Mouse (Mus musculus) MEL (cell line): Measurements from ENCODE around the gene Dlgap1. TPM values are rescaled to one million over a fixed set of nuclear protein-coding genes. Genes with fewer than 3 reads are reported as not detected.

Experiments used
- DNase-seq: peaks from one replicate; pipeline ENCODE4 v3.0.0; 2011; ENCODE audit warnings: low read depth, low spot score
- H3K27ac ChIP-seq: 2 replicates; pipeline ENCODE4 v1.5.1; 2012; ENCODE audit warnings: low read depth, mild to moderate bottlenecking, control low read depth, low read length, moderate library complexity; ENCODE audit not compliant: control insufficient read depth
- H3K27me3 ChIP-seq, 2 experiments: fragments of 150-350 bp in 1 of 2; sonication (generic) in 1 of 2; 2 replicates each; pipeline ENCODE4 v1.6.1; 2012; ENCODE audit warnings: low read length in 2 of 2, mild to moderate bottlenecking in 2 of 2, improper control_type of control experiment in 1 of 2, moderate library complexity in 1 of 2; ENCODE audit not compliant: insufficient read depth in 2 of 2, control insufficient read depth in 1 of 2
- H3K36me3 ChIP-seq, 2 experiments: 2 replicates each; pipeline ENCODE4 v1.6.1; 2012 to 2014; ENCODE audit warnings: low read length in 2 of 2, improper control_type of control experiment in 1 of 2, inconsistent platforms in 1 of 2, mild to moderate bottlenecking in 1 of 2; ENCODE audit not compliant: insufficient read depth in 2 of 2, control insufficient read depth in 1 of 2
- H3K4me1 ChIP-seq, 2 experiments: fragments of 150-350 bp in 1 of 2; sonication (generic) in 1 of 2; 2 replicates each; pipeline ENCODE4 v1.6.1; 2012; ENCODE audit warnings: low read length in 2 of 2, improper control_type of control experiment in 1 of 2, mild to moderate bottlenecking in 1 of 2; ENCODE audit not compliant: insufficient read depth in 2 of 2, control insufficient read depth in 1 of 2
- H3K4me3 ChIP-seq, 2 experiments: fragments of 150-350 bp in 1 of 2; sonication (generic) in 1 of 2; 2 replicates each; pipeline ENCODE4 v1.5.1; 2012; ENCODE audit warnings: low read depth in 2 of 2, low read length in 2 of 2, mild to moderate bottlenecking in 2 of 2, moderate library complexity in 2 of 2, control low read depth in 1 of 2, improper control_type of control experiment in 1 of 2; ENCODE audit not compliant: control insufficient read depth in 1 of 2, insufficient read depth in 1 of 2
- H3K79me2 ChIP-seq: 2 replicates; pipeline ENCODE4 v1.6.1; 2012; ENCODE audit warnings: mild to moderate bottlenecking, low read length, moderate library complexity; ENCODE audit not compliant: control insufficient read depth, poor library complexity, insufficient read depth
- H3K9ac ChIP-seq: 2 replicates; pipeline ENCODE4 v1.6.1; 2012; ENCODE audit warnings: low read depth, mild to moderate bottlenecking, control low read depth, low read length, moderate library complexity; ENCODE audit not compliant: control insufficient read depth, poor library complexity, severe bottlenecking
- H3K9me3 ChIP-seq: fragments of 150-350 bp; sonication (generic); replicated peaks from 2 replicates; pipeline ENCODE4 v1.6.1; 2012; ENCODE audit warnings: mild to moderate bottlenecking, low read length, improper control_type of control experiment, moderate library complexity; ENCODE audit not compliant: insufficient read depth
- BHLHE40 ChIP-seq: IDR thresholded peaks from 2 replicates; pipeline ENCODE4 v1.6.1; 2012; ENCODE audit warnings: low read depth, mild to moderate bottlenecking, inconsistent platforms, low read length, improper control_type of control experiment, borderline replicate concordance
- CHD2 ChIP-seq: IDR thresholded peaks from 2 replicates; pipeline ENCODE4 v1.6.1; 2011; ENCODE audit warnings: low read length, improper control_type of control experiment
- ELF1 ChIP-seq: IDR thresholded peaks from 2 replicates; pipeline ENCODE4 v1.6.1; 2014; ENCODE audit warnings: low read depth, mild to moderate bottlenecking, inconsistent platforms, low read length, improper control_type of control experiment, moderate library complexity
- EP300 ChIP-seq, 2 experiments: IDR thresholded peaks; 2 replicates each; pipeline ENCODE4 v1.6.1; 2011; ENCODE audit warnings: improper control_type of control experiment in 2 of 2, low read length in 2 of 2, low read depth in 1 of 2, mild to moderate bottlenecking in 1 of 2
- GABPA ChIP-seq: IDR thresholded peaks from 2 replicates; pipeline ENCODE4 v1.6.1; 2012; ENCODE audit warnings: low read depth, mild to moderate bottlenecking, inconsistent platforms, low read length, improper control_type of control experiment, moderate library complexity
- HCFC1 ChIP-seq: IDR thresholded peaks from 2 replicates; pipeline ENCODE4 v1.6.1; 2012; ENCODE audit warnings: low read depth, mild to moderate bottlenecking, inconsistent platforms, low read length, improper control_type of control experiment, moderate library complexity
- KAT2A ChIP-seq: conservative IDR thresholded peaks from 2 replicates; pipeline ENCODE4 v1.6.1; 2012; ENCODE audit warnings: low read depth, low read length, improper control_type of control experiment, inconsistent platforms
- MAFK ChIP-seq: IDR thresholded peaks from 2 replicates; pipeline ENCODE4 v1.6.1; 2011; ENCODE audit warnings: low read depth, mild to moderate bottlenecking, low read length, improper control_type of control experiment, borderline replicate concordance
- MAZ ChIP-seq: IDR thresholded peaks from 2 replicates; pipeline ENCODE4 v1.6.1; 2012; ENCODE audit warnings: low read depth, mild to moderate bottlenecking, inconsistent platforms, low read length, improper control_type of control experiment
- MEF2A ChIP-seq: IDR thresholded peaks from 2 replicates; pipeline ENCODE4 v1.6.1; 2014; ENCODE audit warnings: low read depth, mild to moderate bottlenecking, inconsistent platforms, low read length, improper control_type of control experiment; ENCODE audit not compliant: poor library complexity, insufficient replicate concordance, severe bottlenecking; ENCODE audit errors: extremely low read depth
- MXI1 ChIP-seq: IDR thresholded peaks from 2 replicates; pipeline ENCODE4 v1.6.1; 2011; ENCODE audit warnings: mild to moderate bottlenecking, low read depth, low read length, improper control_type of control experiment
- MYB ChIP-seq: IDR thresholded peaks from 2 replicates; pipeline ENCODE4 v1.6.1; 2011; ENCODE audit warnings: mild to moderate bottlenecking, low read depth, low read length, improper control_type of control experiment
- NELFE ChIP-seq: IDR thresholded peaks from 2 replicates; pipeline ENCODE4 v1.6.1; 2011; ENCODE audit warnings: low read depth, low read length, improper control_type of control experiment
- NRF1 ChIP-seq: IDR thresholded peaks from 2 replicates; pipeline ENCODE4 v1.6.1; 2014; ENCODE audit warnings: low read depth, mild to moderate bottlenecking, inconsistent platforms, low read length, improper control_type of control experiment, moderate library complexity; ENCODE audit not compliant: poor library complexity, insufficient read depth, severe bottlenecking
- POLR2A ChIP-seq, 2 experiments: IDR thresholded peaks; 2 replicates each; pipeline ENCODE4 v1.6.1; 2011 to 2012; ENCODE audit warnings: low read length in 2 of 2, mild to moderate bottlenecking in 2 of 2, control low read depth in 1 of 2, improper control_type of control experiment in 1 of 2, low read depth in 1 of 2, moderate library complexity in 1 of 2; ENCODE audit not compliant: control insufficient read depth in 1 of 2, insufficient read depth in 1 of 2, poor library complexity in 1 of 2
- POLR2AphosphoS5 ChIP-seq: IDR thresholded peaks from 2 replicates; pipeline ENCODE4 v1.6.1; 2012; ENCODE audit warnings: low read depth, borderline replicate concordance, mild to moderate bottlenecking, inconsistent platforms, low read length, moderate library complexity, mixed read lengths
- SIN3A ChIP-seq: IDR thresholded peaks from 2 replicates; pipeline ENCODE4 v1.6.1; 2012; ENCODE audit warnings: low read length, improper control_type of control experiment, inconsistent platforms
- TAL1 ChIP-seq: IDR thresholded peaks from 2 replicates; pipeline ENCODE4 v1.6.1; 2012; ENCODE audit warnings: mild to moderate bottlenecking, inconsistent platforms, low read length, moderate library complexity, mixed read lengths
- TBP ChIP-seq: IDR thresholded peaks from 2 replicates; pipeline ENCODE4 v1.8.0; 2011; ENCODE audit warnings: low read depth, low read length, improper control_type of control experiment
- USF1 ChIP-seq: IDR thresholded peaks from 2 replicates; pipeline ENCODE4 v1.6.1; 2014; ENCODE audit warnings: low read depth, mild to moderate bottlenecking, inconsistent platforms, low read length, improper control_type of control experiment, moderate library complexity
- USF2 ChIP-seq, 2 experiments: IDR thresholded peaks; 2 replicates each; pipeline ENCODE4 v1.6.1; 2011 to 2012; ENCODE audit warnings: improper control_type of control experiment in 2 of 2, low read length in 2 of 2, borderline replicate concordance in 1 of 2, inconsistent platforms in 1 of 2, low read depth in 1 of 2, mild to moderate bottlenecking in 1 of 2; ENCODE audit not compliant: insufficient read depth in 1 of 2
- ZNF384 ChIP-seq: IDR thresholded peaks from 2 replicates; pipeline ENCODE4 v1.6.1; 2012; ENCODE audit warnings: low read depth, mild to moderate bottlenecking, inconsistent platforms, low read length, improper control_type of control experiment
- polyA plus RNA-seq, 2 experiments: library from polyadenylated mRNA; stranded (reverse) in 1 of 2; unstranded in 1 of 2; fragments of >175 nt in 1 of 2; fragments of >200 nt in 1 of 2; gene quantifications; 2 replicates each; pipeline versions ENCODE4 v1.2.1 to v1.2.4; 2012; ENCODE audit warnings: low replicate concordance in 2 of 2, low read depth in 1 of 2; ENCODE audit not compliant: insufficient read length in 2 of 2, insufficient read depth in 1 of 2, missing spikeins in 1 of 2
- total RNA-seq: library from RNA; depleted of rRNA; stranded (reverse); fragments of 300-350 nt; gene quantifications from 2 replicates; pipeline ENCODE4 v1.2.3, GENCODE M21; 2012

Dlgap1 gene
- total and polyA plus RNA-seq, 3 experiments: 0.06 TPM; not detected in 2

DNA sequence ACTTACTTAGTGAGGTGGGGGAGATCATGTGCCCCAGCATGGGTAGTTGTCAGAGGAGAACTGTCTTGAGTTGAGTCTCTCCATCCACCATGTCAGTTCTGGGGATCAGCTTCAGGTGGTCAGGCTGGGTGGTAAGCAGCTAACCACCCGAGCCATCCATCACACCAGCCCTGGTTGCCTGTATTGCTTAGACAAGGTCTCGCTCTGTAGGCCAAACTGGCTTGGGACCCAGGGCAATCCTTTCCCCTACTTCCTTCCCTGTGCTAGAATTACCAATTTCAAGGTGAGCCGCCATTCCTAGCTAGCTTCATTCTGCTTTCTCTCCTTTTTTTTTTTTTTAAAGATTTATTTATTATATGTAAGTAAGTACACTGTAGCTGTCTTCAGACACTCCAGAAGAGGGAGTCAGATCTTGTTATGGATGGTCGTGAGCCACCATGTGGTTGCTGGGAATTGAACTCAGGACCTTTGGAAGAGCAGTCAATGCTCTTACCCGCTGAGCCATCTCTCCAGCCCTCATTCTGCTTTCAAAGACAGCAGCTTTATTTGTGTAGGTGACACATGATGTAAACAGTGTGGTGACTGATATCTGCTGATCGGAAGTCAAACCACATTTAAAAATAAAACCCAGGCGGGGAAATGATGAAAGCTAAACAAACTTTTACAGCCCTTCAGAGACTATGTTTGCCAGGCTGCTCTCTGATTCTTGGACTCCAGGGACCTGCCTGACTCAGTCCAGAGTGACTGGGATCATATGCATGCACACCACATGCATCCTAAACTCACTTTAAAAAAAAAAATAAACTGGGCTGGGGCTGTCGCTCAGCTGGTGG is 828.3 kb downstream of the Dlgap1 start:
- Histone ChIP-seq H3K9ac (no peak overlapping the region), H3K4me3 (no peak overlapping the region), H3K9me3 (no peaks in the 10 kb centered on the region), H3K79me2 (no peaks in the 10 kb centered on the region), H3K36me3 (no peaks in the 10 kb centered on the region), H3K4me1 (peaks cover 0 to 2% of the 10 kb centered on the region in 2 experiments; a peak in 1 of 4 replicates), H3K27ac (no peak overlapping the region), H3K27me3 (peaks cover 0 to 2% of the 10 kb centered on the region in 2 experiments; a peak in 1 of 4 replicates)
- no peak for DNase-seq
- TF ChIP-seq POLR2AphosphoS5: no peak
- TF ChIP-seq TBP: peak; percentile 63
- no peak for TF ChIP-seq MEF2A
- TF ChIP-seq, all 39 proteins: peak for 1

DNA sequence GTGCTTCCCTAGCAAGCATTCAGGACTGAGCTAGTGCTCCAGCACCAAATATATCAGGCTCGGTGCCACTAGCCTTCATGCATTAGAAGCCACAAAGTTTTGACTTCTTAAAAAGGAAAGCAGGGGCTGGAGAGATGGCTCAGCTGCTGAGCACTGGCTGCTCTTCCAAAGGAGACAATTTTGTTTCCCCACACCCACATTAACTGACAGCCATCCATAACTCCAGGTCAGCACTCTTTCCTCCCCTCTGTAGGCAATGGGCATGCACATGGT is 828.8 kb downstream of the Dlgap1 start:
- no peaks in the 10 kb centered on the region for H3K9me3 ChIP-seq
- peaks cover 0 to 2% of the 10 kb centered on the region in 2 experiments; a peak in 1 of 4 replicates for H3K4me1 ChIP-seq
- H3K4me3 ChIP-seq: no peak overlapping the region
- no peak for DNase-seq
- TF ChIP-seq TAL1: no peak
- TF ChIP-seq CHD2: no peak
- TF ChIP-seq EP300 (IDR thresholded peaks at IDR 0.05; ENCODE audit: low read depth in 1 of 2, low read length in 2 of 2): no peak
- no peak for TF ChIP-seq MXI1
- TF ChIP-seq BHLHE40: no peak
- no peak for TF ChIP-seq USF2 (IDR thresholded peaks at IDR 0.05; ENCODE audit: borderline replicate concordance in 1 of 2, insufficient read depth in 1 of 2, low read depth in 1 of 2, low read length in 2 of 2)
- TF ChIP-seq ELF1: no peak
- TF ChIP-seq POLR2A (IDR thresholded peaks at IDR 0.05; ENCODE audit: control insufficient read depth in 1 of 2, insufficient read depth in 1 of 2, low read depth in 1 of 2, low read length in 2 of 2, poor library complexity in 1 of 2): no peak
- TF ChIP-seq POLR2AphosphoS5: no peak
- no peak for TF ChIP-seq NRF1
- no peak for TF ChIP-seq USF1
- no peak for TF ChIP-seq HCFC1
- TF ChIP-seq KAT2A: no peak
- TF ChIP-seq GABPA: no peak
- no peak for TF ChIP-seq SIN3A
- no peak for TF ChIP-seq NELFE
- TF ChIP-seq MYB: no peak
- TF ChIP-seq MAZ: no peak
- TF ChIP-seq ZNF384: no peak
- TF ChIP-seq MAFK: no peak
- no peak overlapping the region for H3K27ac ChIP-seq
- H3K79me2 ChIP-seq: no peaks in the 10 kb centered on the region
- no peak overlapping the region for H3K9ac ChIP-seq
- H3K27me3 ChIP-seq: peaks cover 0 to 2% of the 10 kb centered on the region in 2 experiments; a peak in 1 of 4 replicates
- H3K36me3 ChIP-seq: no peaks in the 10 kb centered on the region
